Mouse (Mus musculus) midbrain, embryonic 11.5 days (tissue): ENCODE results near the gene Acvr1b. TPM values are rescaled to one million over a fixed set of nuclear protein-coding genes. Genes with fewer than 3 reads are reported as not detected.

Experiments used
- ATAC-seq: fragments of 200-750 bp; cut with Nextera tagmentation; 2 replicates; pipeline ENCODE4 v1.8.0; 2017; ENCODE audit warnings: moderate TSS enrichment, moderate library complexity; ENCODE audit not compliant: low FRiP score
- DNase-seq: peaks from one replicate; pipeline ENCODE4 v3.0.0; 2015; ENCODE audit warnings: low spot score; ENCODE audit errors: missing footprints
- H3K27ac ChIP-seq: fragments of 300-500 bp; sonication (generic); 2 replicates; pipeline ENCODE4 v1.5.1; 2014; ENCODE audit warnings: low read depth, low read length
- H3K27me3 ChIP-seq: fragments of 300-500 bp; sonication (generic); 2 replicates; pipeline ENCODE4 v1.6.1; 2014; ENCODE audit warnings: mild to moderate bottlenecking, low read length, moderate library complexity, mixed read lengths; ENCODE audit not compliant: control insufficient read depth, insufficient read depth
- H3K36me3 ChIP-seq: fragments of 300-500 bp; sonication (generic); 2 replicates; pipeline ENCODE4 v1.6.1; 2014; ENCODE audit warnings: mild to moderate bottlenecking, low read length, moderate library complexity, mixed read lengths; ENCODE audit not compliant: control insufficient read depth, insufficient read depth
- H3K4me1 ChIP-seq: fragments of 300-500 bp; sonication (generic); 2 replicates; pipeline ENCODE4 v1.6.1; 2014; ENCODE audit warnings: low read length; ENCODE audit not compliant: control insufficient read depth, insufficient read depth
- H3K4me2 ChIP-seq: fragments of 300-500 bp; sonication (generic); 2 replicates; pipeline ENCODE4 v1.6.1; 2014; ENCODE audit warnings: mild to moderate bottlenecking, moderate library complexity
- H3K4me3 ChIP-seq: fragments of 300-500 bp; sonication (generic); 2 replicates; pipeline ENCODE4 v1.5.1; 2014; ENCODE audit warnings: low read depth, low read length
- H3K9ac ChIP-seq: fragments of 300-500 bp; sonication (generic); 2 replicates; pipeline ENCODE4 v1.6.1; 2014; ENCODE audit warnings: low read length
- H3K9me3 ChIP-seq: fragments of 300-500 bp; sonication (generic); 2 replicates; pipeline ENCODE4 v1.6.1; 2016; ENCODE audit warnings: low read length; ENCODE audit not compliant: control insufficient read depth
- WGBS: fragments of 180-500 bp; shearing (Covaris S2); extraction: QIAGEN DNeasy Blood & Tissue Kit; methylation state at CpG from one replicate; pipeline ENCODE4 v1.1.7; 2014; 5-methylcytosine and 5-hydroxymethylcytosine counted together
- polyA plus RNA-seq: library from polyadenylated mRNA; unstranded; fragments of >200 nt; fragmentation: Nextera tagmentation; extraction: Ambion mirVana; gene quantifications from 2 replicates; pipeline ENCODE4 v1.2.1, GENCODE M21; 2014

The Acvr1b gene
- polyA plus RNA-seq, 1 experiment from 2014 or later: 15.2 TPM

DNA sequence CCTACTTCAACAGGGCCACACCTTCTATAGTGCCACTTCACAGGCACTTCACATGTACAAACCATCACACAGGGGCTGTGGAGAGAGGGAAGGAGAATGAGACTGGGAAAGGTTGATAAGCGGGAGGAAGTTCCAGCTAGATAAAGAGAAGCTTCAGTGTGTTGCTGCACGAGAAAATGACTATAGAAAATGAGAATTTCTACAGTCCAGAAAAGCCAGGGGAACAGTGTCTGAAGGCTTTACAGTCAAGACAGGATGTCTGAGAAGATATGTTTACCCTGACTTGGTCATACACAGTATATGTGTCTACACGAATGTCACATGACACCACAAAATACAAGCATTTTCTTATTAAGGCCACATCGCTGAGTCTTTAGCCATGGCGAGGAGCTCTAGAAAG lies 4.0 kb upstream of the Acvr1b start:
- no peaks in the 10 kb centered on the region for H3K9me3 ChIP-seq

GRCm38 (mm10) chr15:101170413-101170980 lies 3.4 kb upstream of the Acvr1b start:
- Histone ChIP-seq H3K4me3 (no peak overlapping the region), H3K4me1 (peaks cover 10% of the 10 kb centered on the region), H3K4me2 (no peak overlapping the region), H3K27me3 (peaks cover 6% of the 10 kb centered on the region), H3K27ac (no peak overlapping the region), H3K36me3 (no peaks in the 10 kb centered on the region), H3K9ac (no peak overlapping the region), H3K9me3 (no peaks in the 10 kb centered on the region)
- DNase-seq (no peak), ATAC-seq (no peak)
- WGBS: 79% methylated on average over 10 of the region's 10 CpGs

More for the DNA sequence above, 4.0 kb upstream of the Acvr1b start:
- Histone ChIP-seq H3K4me3 (no peak overlapping the region), H3K4me1 (peaks cover 4% of the 10 kb centered on the region), H3K4me2 (no peak overlapping the region), H3K27ac (no peak overlapping the region), H3K9ac (no peak overlapping the region), H3K27me3 (peaks cover 6% of the 10 kb centered on the region), H3K36me3 (no peaks in the 10 kb centered on the region)
- ATAC-seq (no peak), DNase-seq (no peak)
- 90% methylated on average over 5 of the region's 5 CpGs for WGBS

- H3K9ac ChIP-seq: no peak overlapping the region
- 86% methylated on average over 4 of the region's 4 CpGs for WGBS
These were observed 2.6 kb upstream of the Acvr1b start for GRCm38 (mm10) chr15:101171272-101171671.

GRCm38 (mm10) chr15:101172016-101172415 lies 1.9 kb upstream of the Acvr1b start:
- H3K4me1 ChIP-seq: peaks cover 23% of the 10 kb centered on the region
- no peaks in the 10 kb centered on the region for H3K9me3 ChIP-seq
- no peaks in the 10 kb centered on the region for H3K36me3 ChIP-seq
- H3K4me2 ChIP-seq: no peak overlapping the region
- H3K27ac ChIP-seq: no peak overlapping the region
- H3K27me3 ChIP-seq: peaks cover 6% of the 10 kb centered on the region
- no peak overlapping the region for H3K9ac ChIP-seq
- H3K4me3 ChIP-seq: no peak overlapping the region
- no peak for DNase-seq
- WGBS: 92% methylated on average over 2 of the region's 2 CpGs
- no peak for ATAC-seq

More at GRCm38 (mm10) chr15:101171272-101171671, 2.6 kb upstream of the Acvr1b start:
- Histone ChIP-seq H3K4me1 (peaks cover 16% of the 10 kb centered on the region), H3K9me3 (no peaks in the 10 kb centered on the region), H3K4me2 (no peak overlapping the region), H3K27me3 (peaks cover 6% of the 10 kb centered on the region), H3K27ac (no peak overlapping the region), H3K4me3 (no peak overlapping the region), H3K36me3 (no peaks in the 10 kb centered on the region)
- no peak for DNase-seq
- ATAC-seq: no peak

DNA sequence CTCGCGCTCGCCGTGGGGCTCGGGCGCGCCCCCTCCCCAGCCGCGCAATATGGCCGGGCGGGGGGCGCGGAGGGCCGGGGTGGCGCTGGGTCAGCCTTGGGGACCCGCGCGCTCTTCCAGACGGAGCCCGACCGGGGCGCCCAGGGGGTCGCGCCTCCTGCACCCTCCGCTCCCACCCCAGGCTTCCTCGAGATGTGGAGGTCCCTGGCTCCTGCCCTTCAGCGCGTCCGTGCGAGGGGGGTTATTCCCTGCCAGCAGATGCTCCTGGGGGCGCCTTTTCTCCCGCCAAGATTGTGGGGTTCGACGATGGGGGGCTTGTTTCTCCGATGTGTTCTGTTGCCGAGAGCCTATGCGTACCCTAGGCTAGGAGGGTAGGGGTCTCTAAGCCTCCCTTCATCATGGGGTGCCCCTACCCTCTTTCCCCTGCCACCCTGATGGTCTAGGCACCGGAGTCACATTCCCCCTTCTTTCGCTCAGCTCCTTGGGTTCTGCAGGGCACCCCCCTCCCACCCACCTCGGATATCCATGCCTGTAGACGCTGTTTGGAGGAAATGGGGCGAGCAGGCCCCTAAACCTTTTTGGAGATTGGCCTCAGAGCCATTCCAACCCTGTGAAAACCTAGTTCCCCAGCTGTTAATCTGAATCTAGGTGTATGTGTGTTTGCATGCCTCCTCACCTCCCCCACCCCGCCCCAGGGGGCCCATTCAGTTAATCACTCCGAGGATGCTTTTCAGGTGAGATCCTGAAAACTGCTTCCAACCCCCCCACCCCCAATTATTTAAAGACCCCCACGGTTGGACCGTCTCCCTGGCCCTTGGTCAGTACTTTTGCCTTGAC lies 645 bp downstream of the Acvr1b start:
- H3K36me3 ChIP-seq: no peaks in the 10 kb centered on the region
- H3K27me3 ChIP-seq: peaks cover 6% of the 10 kb centered on the region
- H3K9me3 ChIP-seq: no peaks in the 10 kb centered on the region
- under 1% methylated on average over 41 of the region's 46 CpGs for WGBS
- peak; percentile 92 for DNase-seq
- peak overlapping the region; percentile 95 for H3K9ac ChIP-seq
- peak overlapping the region; percentile 90 for H3K4me3 ChIP-seq
- H3K4me2 ChIP-seq: peak overlapping the region; percentile 90
- peak overlapping the region; percentile 58 for H3K27ac ChIP-seq
- ATAC-seq: peak; percentile 71
- peaks cover 32% of the 10 kb centered on the region for H3K4me1 ChIP-seq

DNA sequence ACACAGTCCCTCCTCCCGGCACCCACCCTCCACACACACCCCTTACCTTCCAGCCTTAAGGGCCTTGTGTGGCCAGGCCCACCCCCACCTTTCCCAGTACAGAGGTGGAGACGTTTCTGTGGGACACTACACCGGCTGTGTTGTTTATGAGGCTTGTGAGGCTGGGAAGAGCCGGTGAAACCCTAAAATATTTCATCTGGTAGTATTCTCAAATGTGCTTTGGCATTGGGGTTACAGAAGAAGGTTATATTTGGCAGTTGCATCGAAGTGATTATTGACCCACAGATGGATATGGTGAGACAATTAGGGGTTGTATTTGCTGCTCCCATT lies 1.2 kb downstream of the Acvr1b start:
- Histone ChIP-seq H3K36me3 (no peaks in the 10 kb centered on the region), H3K27ac (no peak overlapping the region), H3K4me3 (peak overlapping the region; percentile 90), H3K4me2 (peak overlapping the region; percentile 90), H3K4me1 (peaks cover 32% of the 10 kb centered on the region), H3K9me3 (no peaks in the 10 kb centered on the region), H3K9ac (peak overlapping the region; percentile 95), H3K27me3 (peaks cover 6% of the 10 kb centered on the region)
- peak; percentile 91 for DNase-seq
- ATAC-seq: no peak
- WGBS: 14% methylated on average over 5 of the region's 5 CpGs

DNA sequence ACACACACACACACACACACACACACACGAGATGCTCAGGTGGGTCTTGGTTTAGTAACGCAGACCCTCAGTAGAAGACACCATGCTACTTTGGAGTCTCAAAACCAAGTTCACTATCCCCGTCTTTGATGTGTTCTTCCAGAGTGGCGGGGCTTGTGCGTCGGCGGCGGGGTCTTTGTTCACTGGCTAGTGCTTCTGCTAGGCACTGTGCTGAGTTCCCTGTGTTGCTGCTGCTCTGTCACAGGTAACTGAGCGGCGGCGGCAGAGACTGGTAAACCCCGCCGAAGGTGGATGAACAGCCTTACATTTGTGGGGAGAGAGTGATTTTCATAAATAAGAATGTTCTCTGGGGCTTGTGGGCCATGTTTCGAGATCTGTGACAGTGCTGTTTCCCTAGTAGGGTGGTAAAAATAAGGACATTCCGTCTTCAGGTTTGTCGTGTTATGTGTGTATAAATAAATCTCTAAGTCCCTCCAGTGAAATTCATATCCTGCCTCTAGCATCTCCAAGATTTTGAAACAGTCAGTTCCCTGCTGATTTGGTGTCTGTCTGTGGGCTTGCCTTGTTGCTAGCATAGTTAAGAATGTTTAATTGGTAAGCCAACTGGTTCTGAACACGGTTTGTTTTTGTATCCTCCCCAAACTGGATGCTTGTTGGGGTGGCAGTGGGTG lies 1.9 kb downstream of the Acvr1b start:
- H3K4me1 ChIP-seq: peaks cover 37% of the 10 kb centered on the region
- DNase-seq: peak; percentile 88

GRCm38 (mm10) chr15:101176284-101176680 lies 2.4 kb downstream of the Acvr1b start:
- H3K9ac ChIP-seq: peak overlapping the region; percentile 95; the same call in 1 of the 2 replicates
- ATAC-seq (no peak), DNase-seq (peak; percentile 78)
- peak overlapping the region; percentile 90 for H3K4me2 ChIP-seq
- H3K4me1 ChIP-seq: peaks cover 43% of the 10 kb centered on the region
- no peaks in the 10 kb centered on the region for H3K9me3 ChIP-seq
- WGBS: 66% methylated on average over 3 of the region's 3 CpGs
- no peak overlapping the region; the same call in 1 of the 2 replicates for H3K4me3 ChIP-seq
- H3K36me3 ChIP-seq: no peaks in the 10 kb centered on the region
- H3K27ac ChIP-seq: no peak overlapping the region
- peaks cover 6% of the 10 kb centered on the region for H3K27me3 ChIP-seq

More for the DNA sequence above, 1.9 kb downstream of the Acvr1b start:
- Histone ChIP-seq H3K27ac (no peak overlapping the region), H3K4me2 (peak overlapping the region; percentile 90), H3K9ac (peak overlapping the region; percentile 95), H3K4me3 (peak overlapping the region; percentile 90), H3K36me3 (no peaks in the 10 kb centered on the region), H3K9me3 (no peaks in the 10 kb centered on the region), H3K27me3 (peaks cover 6% of the 10 kb centered on the region)
- WGBS: 31% methylated on average over 17 of the region's 17 CpGs
- no peak for ATAC-seq
